Mouse (Mus musculus): ENCODE measurements around the gene C1qtnf1. TPM values are rescaled to one million over a fixed set of nuclear protein-coding genes. Genes with fewer than 3 reads are reported as not detected.

Gene C1qtnf1
- polyA plus RNA-seq (2014; fragmentation: Illumina TruSeq; extraction: RNeasy Lipid Tissue Mini Kit (QIAGEN cat#74804); ENCODE audit: low read depth, low replicate concordance): 34.0 TPM

GRCm38 (mm10) chr11:118427986-118428385, at the start of gene C1qtnf1:
C1qtnf1 (plus strand) TSS chr11:118428203.

GRCm38 (mm10) chr11:118401760-118402280, 26.2 kb upstream of the C1qtnf1 start, which contains the start of gene Lgals3bp:
Lgals3bp (minus strand) TSS chr11:118402092.

GRCm38 (mm10) chr11:118418834-118419504, 9.0 kb upstream of the C1qtnf1 start, which contains the start of gene Cant1:
Cant1 (minus strand) TSS chr11:118419086.

GRCm38 (mm10) chr11:118476396-118477373, 48.7 kb downstream of the C1qtnf1 start, which contains the start of gene Engase:
Engase (plus strand) TSS chr11:118476829.

Other genes with a start within 250 kb of the C1qtnf1 start
- gene Cyth1, start 179.6 kb upstream of the C1qtnf1 start, polyA plus RNA-seq (2014; fragmentation: Illumina TruSeq; extraction: RNeasy Lipid Tissue Mini Kit (QIAGEN cat#74804); ENCODE audit: low read depth, low replicate concordance): 23.4 TPM
- gene Usp36, start 138.0 kb upstream of the C1qtnf1 start, polyA plus RNA-seq (2014; fragmentation: Illumina TruSeq; extraction: RNeasy Lipid Tissue Mini Kit (QIAGEN cat#74804); ENCODE audit: low read depth, low replicate concordance): 12.7 TPM
- gene Cep295nl, start 85.7 kb upstream of the C1qtnf1 start, polyA plus RNA-seq (2014; fragmentation: Illumina TruSeq; extraction: RNeasy Lipid Tissue Mini Kit (QIAGEN cat#74804); ENCODE audit: low read depth, low replicate concordance): 8.2 TPM
- gene Timp2, start 72.5 kb upstream of the C1qtnf1 start, polyA plus RNA-seq (2014; fragmentation: Illumina TruSeq; extraction: RNeasy Lipid Tissue Mini Kit (QIAGEN cat#74804); ENCODE audit: low read depth, low replicate concordance): 224 TPM
- 139 TPM for gene Lgals3bp, start 26.1 kb upstream of the C1qtnf1 start, polyA plus RNA-seq (2014; fragmentation: Illumina TruSeq; extraction: RNeasy Lipid Tissue Mini Kit (QIAGEN cat#74804); ENCODE audit: low read depth, low replicate concordance)
- 50.9 TPM for gene Cant1, start 9.1 kb upstream of the C1qtnf1 start, polyA plus RNA-seq (2014; fragmentation: Illumina TruSeq; extraction: RNeasy Lipid Tissue Mini Kit (QIAGEN cat#74804); ENCODE audit: low read depth, low replicate concordance)
- gene Engase, start 48.6 kb downstream of the C1qtnf1 start, polyA plus RNA-seq (2014; fragmentation: Illumina TruSeq; extraction: RNeasy Lipid Tissue Mini Kit (QIAGEN cat#74804); ENCODE audit: low read depth, low replicate concordance): 9.8 TPM

Data from adipose tissue, adult 10 weeks (tissue).